Mouse (Mus musculus) cerebellum, adult 8-10 months (tissue): Measurements from ENCODE around the gene Top3a.
A peak's percentile ranks its signal among the peaks of the same experiment; 100 is the strongest.
"Not testable (repeated sequence)": the region's sequence is repeated elsewhere in the genome, so short reads cannot be mapped to it uniquely, and the experiment has no call there.

Source experiments
- DNase-seq: peaks from one replicate; pipeline ENCODE4 v3.0.0; 2022

Top3a gene

DNA sequence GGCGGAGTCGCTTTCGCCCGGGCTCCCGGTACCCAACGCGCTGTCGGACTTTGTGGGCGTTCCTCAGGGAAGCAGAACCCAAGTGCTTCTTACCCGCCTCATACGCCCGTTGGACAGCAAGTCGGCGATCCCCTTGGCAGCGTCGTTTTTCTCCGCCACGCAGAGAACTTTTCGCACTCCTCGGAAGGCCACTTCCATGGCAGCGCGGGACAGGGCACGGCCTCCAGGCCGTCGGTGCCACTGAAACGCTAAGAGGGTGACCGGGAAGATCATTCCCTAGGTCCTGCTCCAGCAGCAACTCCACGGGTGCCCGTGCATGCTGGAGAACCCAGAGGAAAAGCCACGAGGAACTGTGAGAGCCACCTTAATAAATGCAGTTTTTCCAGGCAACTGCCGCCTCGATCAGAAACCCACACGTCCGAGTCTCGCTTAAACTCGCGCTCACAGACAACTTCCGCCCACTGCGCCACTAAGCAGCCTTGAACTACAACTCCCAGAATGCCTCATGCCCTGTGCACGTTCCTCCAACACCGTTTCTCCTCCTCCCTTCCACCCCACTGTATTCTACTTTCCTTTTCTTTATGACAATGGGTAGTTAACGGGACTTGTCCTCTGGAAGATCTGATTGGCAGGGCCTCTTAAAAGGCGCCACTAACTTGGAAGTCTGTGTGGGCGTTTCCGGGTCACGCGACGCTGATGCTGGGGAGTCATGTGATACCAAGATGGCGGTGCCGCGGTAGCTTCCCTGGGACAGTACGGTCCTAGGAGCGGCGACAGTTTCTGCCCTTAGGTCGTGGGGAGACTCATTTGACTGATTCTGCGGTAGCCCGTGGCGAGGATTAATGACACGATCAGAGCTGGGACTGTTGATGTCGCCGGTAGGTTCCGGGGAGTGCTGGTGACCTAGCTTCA is at the start of gene Top3a, which contains the start of gene Smcr8:
TSS of gene Top3a (minus strand) at position 537 of the 912 bp plus-strand sequence.
TSS of gene Smcr8 (plus strand) at position 696 of the 912 bp plus-strand sequence.
- DNase-seq: peak; percentile 81

DNA sequence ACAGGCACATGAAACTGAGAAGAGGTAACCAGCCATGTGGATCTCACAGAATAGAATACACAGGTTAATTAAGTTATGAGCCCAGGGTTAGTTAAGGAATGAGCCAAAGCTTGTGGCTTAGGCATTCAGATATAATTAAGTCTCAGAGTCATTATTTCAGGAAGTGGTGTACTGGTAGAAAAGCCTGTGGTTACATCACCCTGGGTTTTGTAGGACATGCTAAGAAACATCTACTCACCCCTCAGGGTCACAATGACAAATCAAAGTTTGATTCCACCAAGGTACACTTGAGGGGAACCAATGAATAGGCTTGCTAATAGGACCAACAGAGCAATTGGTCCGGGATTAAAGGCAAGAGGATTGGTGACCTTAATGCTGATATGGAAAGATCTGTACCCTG is 49.5 kb upstream of the Top3a start:
- no peak for DNase-seq

DNA sequence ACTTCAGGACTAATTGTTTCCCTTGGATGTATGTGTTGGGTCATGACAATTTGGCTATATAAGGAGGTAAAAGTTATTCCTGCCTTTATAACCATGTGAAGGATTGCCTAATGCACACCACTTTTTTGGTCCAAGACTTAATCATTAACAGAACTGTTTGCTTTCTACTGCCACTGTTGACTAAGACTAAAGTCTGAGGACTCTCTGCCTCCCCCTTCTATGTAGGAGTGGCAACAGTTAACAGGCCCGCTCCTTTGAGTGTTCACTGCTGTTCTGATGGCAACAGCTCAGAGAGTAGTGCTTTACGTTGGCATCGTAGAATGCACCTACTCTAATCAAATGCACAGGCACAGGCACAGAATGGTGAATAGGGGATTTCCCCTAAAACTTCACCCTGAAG is 48.0 kb upstream of the Top3a start:
- DNase-seq: no peak

GRCm38 (mm10) chr11:60823771-60824170 is 46.6 kb upstream of the Top3a start:
- no peak for DNase-seq

DNA sequence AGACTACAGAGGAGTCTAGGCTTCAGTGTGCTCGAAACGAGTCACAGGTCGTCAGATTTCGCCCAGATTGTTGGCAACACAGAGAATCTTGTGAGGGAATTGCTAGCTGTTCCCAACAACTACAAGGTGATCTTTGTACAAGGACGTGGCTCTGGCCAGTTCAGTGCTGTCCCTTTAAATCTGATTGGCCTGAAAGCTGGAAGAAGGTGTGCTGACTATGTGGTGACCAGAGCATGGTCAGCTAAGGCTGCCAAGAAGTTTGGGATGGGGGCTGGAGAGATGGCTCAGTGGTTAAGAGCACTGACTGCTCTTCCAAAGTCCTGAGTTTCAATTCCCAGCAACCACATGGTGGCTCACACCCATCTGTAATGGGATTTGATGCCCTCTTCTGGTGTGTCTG is 39.2 kb upstream of the Top3a start:
- no peak for DNase-seq

GRCm38 (mm10) chr11:60811618-60812017 is 34.5 kb upstream of the Top3a start, which contains the start of gene Shmt1:
TSS of gene Shmt1 (minus strand) at chr11:60811718.
- DNase-seq: not testable (repeated sequence)

DNA sequence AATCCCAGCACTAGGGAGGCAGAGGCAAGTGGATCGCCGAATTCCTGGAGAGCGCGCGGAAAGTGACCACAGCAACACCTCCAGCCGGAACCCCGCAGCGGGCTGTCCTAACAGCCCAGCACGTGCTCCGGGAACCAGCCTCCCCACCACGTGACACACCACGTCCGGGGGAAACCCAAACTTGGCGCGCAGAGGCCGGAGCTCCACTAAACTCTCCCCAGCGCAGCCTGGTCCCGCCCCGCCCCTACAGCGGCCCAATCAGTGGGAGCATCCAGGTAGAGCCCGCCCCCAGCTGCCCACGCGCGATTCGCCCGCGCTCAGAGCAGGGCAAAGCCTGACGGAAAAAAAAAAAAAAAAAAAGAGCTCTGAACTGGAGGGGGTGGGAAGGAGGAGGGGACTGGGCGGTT is 33.9 kb upstream of the Top3a start:
- DNase-seq: peak; percentile 74

- no peak for DNase-seq
These were observed 33.1 kb upstream of the Top3a start for GRCm38 (mm10) chr11:60810046-60810965.

DNA sequence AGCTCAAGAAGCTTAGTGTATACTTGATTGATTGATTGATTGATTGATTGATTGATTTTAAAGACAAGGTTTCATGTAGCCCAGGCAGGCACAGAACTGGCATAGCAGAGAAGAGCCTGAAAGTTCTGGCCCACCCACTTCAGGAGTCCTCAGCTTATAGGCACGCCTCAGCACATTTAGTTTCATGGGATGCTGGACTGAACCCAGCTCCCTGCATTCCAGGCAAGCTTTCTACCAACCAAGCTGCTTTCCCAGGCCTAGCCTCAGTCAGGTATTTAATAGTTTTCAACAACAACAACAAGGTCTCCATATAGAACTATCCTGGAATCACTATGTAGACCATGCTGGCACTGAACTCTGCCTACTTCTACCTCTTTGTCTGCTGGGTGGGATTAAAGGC is 32.4 kb upstream of the Top3a start:
- DNase-seq: no peak

DNA sequence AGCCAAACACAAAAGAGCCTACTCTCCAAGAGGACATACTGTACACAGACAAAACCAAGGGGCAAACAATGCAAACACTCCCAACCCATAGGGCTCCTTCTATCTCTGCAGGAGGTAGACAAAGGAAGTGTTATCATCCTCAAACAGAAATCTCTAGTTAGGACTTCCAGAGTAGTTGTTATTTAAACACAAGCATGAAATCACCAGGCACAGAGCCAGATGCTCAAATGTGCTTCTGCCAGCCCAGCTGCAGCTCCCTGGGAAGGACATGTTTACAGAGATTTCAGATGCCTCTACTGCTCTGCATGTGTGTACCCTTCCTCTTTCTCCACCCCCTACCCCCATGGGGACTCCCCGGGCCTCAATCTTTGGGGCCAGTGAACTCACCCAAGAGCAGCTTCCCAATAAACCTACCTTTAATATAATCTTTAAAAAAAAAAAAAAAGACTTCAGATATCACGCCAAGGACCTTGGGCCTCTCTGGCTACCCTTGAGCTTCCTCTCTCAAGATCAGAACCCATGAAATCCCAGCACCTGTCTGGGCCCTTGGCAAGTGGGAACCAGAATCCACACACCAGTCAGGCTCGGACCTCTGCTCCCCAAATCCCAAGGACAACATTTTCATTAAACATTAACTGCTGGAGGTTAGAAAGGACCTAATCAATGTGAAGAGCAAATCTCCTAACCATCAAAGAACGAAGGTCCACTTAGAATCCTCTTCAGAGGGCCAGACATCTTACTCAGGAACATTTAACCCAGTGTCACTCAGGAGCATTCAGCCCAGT is 31.3 kb upstream of the Top3a start:
- no peak for DNase-seq

DNA sequence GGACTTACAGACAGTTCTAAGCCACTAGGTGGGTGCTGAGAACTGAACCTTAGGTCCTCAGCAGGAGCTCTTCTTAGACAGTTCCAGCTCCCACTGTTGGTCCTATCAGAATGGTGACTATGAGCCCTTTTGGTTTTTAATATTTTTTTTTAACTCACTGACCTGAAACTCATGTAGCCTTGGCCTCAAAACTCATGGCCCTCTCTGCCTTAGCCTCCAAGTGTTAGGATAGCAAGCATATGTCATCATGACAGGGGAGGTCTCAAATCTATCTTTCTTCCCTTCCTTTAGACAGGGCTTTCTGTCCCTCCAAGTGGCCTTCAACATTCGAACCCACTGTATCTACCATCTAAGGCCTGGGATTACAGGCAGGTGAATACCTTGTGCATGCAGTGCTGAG is 23.7 kb upstream of the Top3a start:
- no peak for DNase-seq

GRCm38 (mm10) chr11:60799977-60800376 is 22.8 kb upstream of the Top3a start:
- no peak for DNase-seq

DNA sequence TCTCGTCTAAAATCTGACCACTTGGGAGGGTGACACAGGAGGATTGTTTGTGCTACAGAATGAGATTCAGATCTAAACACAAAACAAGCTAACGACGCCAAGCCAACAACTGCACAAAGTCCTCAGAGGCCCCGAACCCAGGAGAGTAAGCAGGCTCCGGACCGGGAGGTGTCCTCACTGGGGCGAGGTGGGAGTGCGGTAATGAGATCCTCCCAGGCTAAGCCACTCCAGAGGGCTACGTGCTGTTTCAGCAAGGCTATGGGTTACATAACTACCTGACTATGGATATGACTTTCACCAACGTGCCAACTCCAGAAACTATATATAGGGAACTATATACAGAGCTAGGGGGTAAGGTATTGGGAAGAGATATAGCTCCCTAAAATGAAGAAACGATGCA is 19.2 kb upstream of the Top3a start:
- no peak for DNase-seq

DNA sequence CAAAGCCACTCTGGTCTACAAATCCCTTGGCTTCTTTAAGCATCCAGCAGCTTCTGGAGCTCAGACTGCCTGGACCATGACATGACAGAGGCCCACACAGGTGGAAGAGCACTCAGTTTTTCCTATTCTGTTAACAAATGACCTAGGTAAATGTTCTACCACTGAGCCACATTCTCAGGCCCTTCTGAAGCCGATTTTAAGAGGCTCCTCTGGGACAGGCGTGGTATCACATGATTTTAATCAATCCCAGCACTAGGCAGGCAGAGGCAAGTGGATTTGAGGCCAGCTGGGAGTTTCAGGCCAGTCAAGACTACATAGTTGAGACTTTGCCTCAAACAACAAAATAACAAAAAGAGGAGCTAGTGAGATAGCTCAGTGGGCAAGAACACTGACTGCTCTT is 13.3 kb upstream of the Top3a start:
- no peak for DNase-seq

GRCm38 (mm10) chr11:60787595-60787994 is 10.4 kb upstream of the Top3a start:
- no peak for DNase-seq

GRCm38 (mm10) chr11:60784179-60784922 is 7.2 kb upstream of the Top3a start:
- no peak for DNase-seq

- no peak for DNase-seq
These were observed 2.6 kb upstream of the Top3a start for GRCm38 (mm10) chr11:60779673-60780189.

DNA sequence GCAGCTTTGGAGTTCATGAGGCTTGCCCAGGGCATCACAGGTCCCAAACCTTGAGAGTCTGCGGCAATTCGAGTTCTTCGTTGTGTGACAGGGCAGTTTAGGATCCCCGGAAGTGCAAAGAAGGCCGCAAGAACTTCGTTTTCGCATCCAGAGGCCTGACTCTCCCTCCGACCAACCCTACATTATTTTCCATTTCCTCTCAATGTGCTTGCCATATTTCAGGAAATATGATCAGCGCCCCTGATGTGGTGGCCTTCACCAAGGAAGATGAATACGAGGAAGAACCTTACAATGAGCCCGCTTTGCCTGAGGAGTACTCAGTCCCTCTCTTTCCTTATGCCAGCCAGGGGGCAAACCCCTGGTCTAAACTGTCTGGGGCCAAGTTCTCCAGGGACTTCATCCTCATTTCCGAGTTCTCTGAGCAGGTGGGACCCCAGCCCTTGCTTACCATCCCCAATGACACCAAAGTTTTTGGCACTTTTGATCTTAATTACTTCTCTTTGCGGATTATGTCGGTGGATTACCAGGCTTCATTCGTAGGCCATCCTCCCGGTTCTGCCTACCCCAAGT is 721 bp upstream of the Top3a start:
- peak; percentile 11 for DNase-seq

- DNase-seq: no peak
These were observed 897 bp downstream of the Top3a start for GRCm38 (mm10) chr11:60776107-60776828.

DNA sequence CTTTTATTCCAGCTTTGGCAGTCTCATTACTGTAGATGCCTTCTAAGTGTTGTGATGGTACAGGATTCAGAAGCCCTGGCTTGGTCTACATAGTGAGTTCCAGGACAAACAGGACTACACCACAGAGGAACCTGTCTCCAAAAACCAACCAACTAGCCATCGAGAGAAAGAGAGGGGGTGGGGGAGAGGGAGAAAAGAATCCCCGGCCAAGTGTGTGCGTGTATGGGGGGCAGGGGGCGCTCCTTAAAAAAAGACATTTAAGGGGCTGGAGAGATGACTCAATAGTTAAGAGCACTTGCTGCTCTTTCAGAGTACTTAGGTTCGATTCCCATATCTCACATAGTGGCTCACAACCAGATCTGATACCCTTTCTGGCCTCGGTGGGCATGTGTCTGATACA is 1.6 kb downstream of the Top3a start:
- no peak for DNase-seq

DNA sequence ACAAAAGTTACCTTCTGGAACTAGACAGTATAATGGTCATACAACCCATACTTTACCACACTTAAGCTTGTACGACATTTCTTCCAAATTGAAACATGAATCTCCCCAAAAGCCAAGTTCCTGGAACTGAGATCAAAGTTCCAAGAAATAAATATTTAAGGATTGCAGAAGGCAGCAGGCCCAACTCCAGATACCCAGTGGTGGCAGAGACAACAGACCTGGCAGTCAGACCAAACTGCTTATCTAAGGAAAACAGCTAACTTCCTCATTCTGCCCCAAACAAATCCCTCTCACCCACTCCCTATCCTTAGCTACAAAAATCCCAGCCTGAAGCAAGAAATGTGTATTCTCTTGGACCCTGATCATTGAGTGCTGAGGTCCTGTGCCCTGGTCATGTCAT is 2.3 kb downstream of the Top3a start:
- no peak for DNase-seq
